Mouse (Mus musculus) embryonic fibroblast, embryonic 13.5 days (primary cell): ENCODE measurements around the gene Gm4450.
"Not testable (repeated sequence)": the region's sequence is repeated elsewhere in the genome, so short reads cannot be mapped to it uniquely, and the experiment has no call there.

ENCODE experiments used
- CTCF ChIP-seq: IDR thresholded peaks from 2 replicates; pipeline ENCODE4 v1.5.1; 2011; ENCODE audit warnings: mild to moderate bottlenecking, control low read depth, low read length, moderate library complexity, borderline replicate concordance; ENCODE audit not compliant: insufficient read depth
- POLR2A ChIP-seq: IDR thresholded peaks from 2 replicates; pipeline ENCODE4 v1.6.1; 2011; ENCODE audit warnings: low read depth, mild to moderate bottlenecking, control low read depth, low read length, moderate library complexity

GRCm38 (mm10) chr3:98496762-98497161 is 39.8 kb upstream of the Gm4450 start:
- not testable (repeated sequence) for TF ChIP-seq CTCF, POLR2A
